Mouse (Mus musculus): ENCODE data around the gene Krt72.
A peak's percentile ranks its signal among the peaks of the same experiment; 100 is the strongest.

The Krt72 gene

DNA sequence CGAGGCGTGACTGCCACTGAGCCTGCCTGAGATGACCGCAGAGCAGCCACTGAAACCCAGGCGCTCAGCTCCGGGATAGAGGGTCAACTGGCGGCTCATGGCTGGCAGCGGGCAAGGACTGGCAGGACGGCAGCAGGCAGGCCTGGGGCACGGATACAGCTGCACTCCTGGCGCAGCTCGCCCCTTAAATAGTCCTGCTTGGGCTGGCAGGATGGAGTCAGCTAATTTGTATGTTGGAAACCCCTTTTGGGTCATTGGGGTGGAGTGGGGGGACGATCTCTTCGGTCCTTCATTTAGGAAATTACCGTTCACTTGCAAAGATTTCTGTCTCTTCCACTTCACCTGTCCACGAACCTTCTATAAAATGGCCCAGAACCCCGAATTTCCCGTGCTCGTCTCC, at the start of gene Krt72:
TSS of gene Krt72 (minus strand) at position 101 of the 400 bp plus-strand sequence.
- DNase-seq (ENCODE audit: low read depth, low spot score): no peak

DNA sequence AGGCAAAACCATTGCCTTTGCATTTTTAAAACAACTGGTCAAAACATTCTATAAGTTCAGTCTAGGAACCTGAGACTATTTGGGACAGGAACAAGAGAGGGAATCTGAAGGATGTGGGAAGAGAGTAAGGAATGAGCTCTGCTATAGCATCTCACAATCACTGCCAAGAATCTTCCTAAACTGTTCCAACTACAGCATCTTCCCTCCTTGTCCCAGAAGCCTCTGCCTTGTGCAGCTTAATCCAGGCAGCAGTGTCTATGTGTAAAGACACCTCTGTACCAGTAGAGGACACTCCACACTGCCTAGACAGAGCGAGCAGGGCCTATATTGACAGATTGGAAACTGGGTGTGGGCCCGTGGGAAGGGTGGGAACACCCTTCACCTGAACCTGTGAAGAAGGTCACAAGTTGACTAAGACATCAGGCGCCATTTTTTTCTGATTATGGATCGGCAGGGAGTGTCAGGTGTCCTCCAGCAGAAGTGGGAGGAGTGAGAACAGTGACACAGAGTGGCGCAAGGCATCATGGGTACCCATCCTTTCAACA, 48.6 kb upstream of the Krt72 start:
- peak; percentile 72 for DNase-seq (ENCODE audit: low read depth, low spot score)

DNA sequence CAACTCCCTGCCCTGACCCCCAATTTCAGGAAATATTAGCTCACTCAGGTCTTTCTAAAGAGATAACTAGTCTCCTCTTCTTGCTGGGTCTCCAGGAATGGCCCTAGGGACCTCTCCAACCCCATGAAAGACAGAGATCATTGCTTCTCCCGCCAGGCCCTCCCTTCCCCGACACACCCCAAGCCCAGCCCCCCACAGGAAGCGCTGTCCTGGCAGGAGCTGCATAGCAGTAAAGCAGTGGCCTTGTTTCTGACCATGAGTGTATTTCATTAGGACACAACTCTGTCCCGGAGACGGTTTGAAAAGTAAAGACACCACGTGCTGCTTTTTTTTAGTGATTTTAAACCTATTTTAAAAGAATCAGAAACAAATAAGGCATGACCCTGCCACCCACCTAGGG, 46.9 kb upstream of the Krt72 start:
- no peak for DNase-seq (ENCODE audit: low read depth, low spot score)

DNA sequence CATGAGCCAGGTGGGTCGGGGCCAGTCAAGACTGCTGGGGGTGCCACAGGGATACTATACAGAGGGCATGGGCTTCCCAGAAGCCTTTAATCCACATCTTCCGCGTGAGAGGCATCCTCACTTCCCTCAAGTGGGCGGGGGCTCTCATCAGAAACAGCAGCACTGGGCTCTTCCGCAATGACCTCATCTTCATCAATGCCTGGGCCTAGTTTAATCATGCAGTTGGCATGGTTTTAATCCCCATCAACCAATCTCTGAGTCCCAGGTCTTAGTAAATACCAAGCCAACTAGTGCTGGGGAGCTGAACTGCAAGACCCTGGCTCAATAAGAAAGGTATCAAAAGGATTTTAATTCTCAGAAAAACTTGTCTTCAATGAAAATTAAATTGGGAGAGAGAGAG, 43.2 kb upstream of the Krt72 start:
- DNase-seq (ENCODE audit: low read depth, low spot score): no peak

DNA sequence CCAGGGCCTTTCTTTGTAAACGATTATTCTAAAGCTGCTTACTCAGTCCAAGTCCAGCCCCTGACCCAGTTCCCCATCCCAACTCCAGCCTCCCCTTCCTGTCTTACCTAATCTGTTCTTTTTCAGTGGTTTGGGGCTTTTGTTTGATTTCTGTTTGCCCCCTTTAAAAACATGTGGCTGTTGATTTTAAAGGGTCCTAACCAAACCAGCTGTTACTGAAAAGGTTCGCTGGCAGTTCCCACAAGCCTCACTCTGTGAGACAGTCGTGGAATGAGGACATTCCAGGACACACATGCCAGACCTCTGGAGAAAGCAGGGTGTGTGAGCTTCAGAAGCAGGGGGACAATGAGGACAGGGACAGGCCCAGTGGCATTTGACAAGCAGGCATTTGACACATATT, 35.5 kb upstream of the Krt72 start:
- no peak for DNase-seq (ENCODE audit: low read depth, low spot score)

DNA sequence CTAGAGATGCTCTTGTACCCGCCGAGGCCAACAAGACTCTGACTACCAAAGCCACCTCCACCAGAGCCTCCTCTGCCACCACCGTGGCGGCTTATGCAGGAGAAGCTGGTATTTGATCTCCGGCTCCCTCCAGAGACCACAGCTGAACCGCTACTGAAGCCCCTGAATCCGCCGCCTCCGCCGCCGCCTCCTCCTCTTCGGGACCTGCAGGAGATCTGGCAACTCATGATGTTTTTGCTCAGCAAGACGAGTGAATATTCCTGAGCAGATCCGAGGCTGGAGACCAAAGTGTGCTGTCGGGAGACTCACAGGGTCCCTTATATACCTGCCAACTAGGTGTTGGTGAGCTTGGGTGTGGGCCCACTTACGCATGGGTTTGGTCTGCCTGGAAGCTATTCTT, 31.6 kb upstream of the Krt72 start, which contains the start of gene Krt2:
TSS of gene Krt2 (minus strand) at position 295 of the 400 bp plus-strand sequence.
- DNase-seq (ENCODE audit: low read depth, low spot score): peak; percentile 14

DNA sequence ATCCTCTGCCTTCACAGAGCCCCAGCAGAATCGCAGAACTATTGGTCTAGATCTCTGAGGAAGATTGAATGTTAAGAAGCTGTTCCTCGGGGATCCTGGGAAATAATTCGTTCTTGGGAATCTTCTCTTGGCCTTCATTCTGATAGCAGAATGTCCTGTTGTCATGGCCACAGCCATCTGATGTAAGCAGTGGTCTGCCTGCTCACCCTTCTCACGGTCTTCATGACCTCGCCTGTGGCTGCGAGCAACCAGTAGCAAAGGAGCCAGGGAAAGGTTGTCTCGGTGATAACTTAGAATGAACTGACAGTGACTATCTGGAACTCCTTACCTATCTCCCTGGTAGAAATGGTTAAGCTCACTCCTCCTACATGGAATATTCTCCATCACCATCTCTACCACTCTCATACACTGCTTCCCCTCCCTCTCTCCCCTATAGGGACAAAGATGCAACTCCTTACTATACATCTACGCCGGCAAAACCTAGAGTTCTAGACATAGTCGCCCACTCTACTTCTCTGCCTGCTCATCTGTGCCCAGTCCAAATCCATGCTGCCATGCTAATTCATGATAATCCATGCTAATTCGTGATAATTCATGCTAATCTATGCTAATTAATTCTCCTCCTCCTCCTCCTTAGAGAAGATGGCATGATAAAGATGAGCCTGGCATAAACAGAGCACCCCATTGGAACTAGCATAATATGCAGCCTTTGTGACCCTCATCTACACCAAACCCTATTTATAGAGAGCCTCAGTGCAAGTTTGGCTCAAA, 17.0 kb upstream of the Krt72 start:
- DNase-seq (ENCODE audit: low read depth, low spot score): no peak

DNA sequence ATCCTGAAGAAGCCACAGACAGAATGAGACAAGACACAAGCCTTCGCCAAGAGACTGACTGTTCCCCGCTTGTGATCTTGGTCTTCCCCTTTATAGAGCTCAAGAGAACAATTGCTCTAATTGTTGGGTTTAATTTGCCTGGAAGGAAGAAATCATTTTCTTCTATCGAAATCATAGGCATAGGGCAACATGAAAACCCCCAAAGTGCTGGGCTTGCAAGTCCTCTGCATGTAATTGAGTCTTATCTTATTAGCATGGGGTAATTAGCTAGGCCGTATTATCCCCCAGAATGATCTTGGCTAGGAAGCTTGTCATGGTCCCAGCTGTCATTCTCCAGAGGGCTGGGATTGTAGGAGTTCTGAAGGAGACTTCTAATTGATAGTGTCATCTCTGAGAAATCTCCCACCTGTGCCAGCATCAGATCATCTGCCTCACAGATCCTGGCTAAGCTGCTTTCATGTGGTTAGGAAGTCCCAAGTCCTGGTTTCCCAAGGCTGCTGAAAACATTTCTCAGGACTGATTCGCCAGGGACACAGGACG, 16.1 kb upstream of the Krt72 start, which contains the start of gene Krt73:
TSS of gene Krt73 (minus strand) at position 51 of the 540 bp plus-strand sequence.
- no peak for DNase-seq (ENCODE audit: low read depth, low spot score)

DNA sequence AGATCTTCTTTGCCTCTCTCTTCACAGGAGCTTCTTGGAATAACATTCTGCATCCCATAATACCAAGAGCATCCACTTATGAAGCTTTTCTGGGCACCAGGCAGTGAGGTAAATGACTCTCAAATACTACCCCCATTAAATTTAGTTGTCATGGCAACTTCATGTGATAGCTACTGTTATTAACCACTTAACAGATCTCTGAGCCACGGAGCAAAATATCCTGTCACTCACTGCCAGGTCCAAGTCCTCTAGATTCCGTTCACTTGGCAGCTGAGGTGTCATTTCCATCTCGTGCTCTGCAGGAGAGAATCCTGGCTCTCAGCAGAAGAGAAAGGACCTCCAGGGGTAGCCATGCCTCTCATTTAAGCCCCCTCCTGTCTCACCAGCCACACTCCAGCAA, 4.6 kb upstream of the Krt72 start:
- DNase-seq (ENCODE audit: low read depth, low spot score): no peak

DNA sequence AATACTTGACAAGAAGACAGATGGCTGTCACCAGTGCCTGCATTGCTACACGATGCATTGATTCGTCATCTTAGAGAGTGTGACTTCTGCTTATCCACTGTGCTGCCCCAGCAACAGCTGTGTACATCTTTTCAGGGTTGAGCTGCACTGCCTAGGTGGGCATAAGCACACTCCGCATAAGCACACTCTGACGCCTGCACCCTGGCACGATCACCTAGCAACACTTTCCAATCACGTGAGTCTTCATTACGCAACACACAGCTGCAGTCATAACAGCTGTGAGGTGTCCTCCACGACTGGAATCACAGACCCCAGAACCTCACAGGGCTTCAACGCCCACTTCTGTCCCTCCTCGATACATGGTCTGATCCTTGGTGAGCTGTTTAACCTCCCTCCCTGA, 12.8 kb downstream of the Krt72 start:
- no peak for DNase-seq (ENCODE audit: low read depth, low spot score)

DNA sequence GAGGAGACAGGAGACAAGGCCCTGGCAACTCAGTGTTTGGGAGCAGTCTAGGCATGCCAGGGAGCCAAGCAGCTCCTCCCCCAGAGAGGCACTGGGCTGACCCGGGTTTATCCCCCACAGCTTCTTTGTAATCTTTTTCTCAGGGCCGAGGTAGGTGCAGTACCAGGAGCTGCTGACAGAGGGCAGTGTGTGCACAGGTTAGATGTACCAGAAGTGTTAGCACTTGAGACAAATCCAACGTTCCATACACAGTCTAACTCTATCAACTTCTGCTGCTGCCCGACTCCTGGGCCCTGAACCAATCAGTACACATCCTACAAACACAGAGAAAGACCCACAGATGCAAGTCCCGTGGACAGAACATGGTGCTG, 13.6 kb downstream of the Krt72 start:
- peak; percentile 89 for DNase-seq (ENCODE audit: low read depth, low spot score)

DNA sequence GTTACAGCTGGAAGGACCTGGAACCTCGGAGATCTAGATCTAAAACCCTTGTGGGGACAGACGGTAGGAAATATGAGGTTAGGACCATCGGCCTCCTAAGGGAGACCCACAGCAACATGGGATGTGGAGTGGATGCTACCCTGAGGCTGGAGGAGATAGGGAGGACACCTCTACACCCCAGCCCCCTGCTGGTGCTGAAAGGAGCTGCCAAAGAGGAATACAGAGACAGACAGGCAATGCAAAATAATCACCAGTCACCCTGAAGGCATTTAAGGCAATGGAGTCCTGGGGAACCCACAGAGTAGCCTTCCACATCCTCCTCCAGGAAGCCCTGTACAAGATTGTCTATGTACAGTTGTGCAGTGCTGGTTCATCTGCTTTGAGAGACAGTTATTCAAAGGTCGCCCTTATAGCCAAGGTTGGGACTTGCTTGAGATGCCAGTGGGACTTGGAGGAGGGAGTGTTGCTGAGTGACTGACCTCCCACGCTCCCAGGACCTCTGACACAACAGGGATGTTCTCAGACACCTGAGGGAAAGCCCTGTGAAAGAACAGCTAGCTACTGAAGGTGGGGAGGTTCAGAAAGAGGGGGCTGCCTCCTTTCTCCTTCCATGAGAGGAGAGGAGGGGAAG, 14.1 kb downstream of the Krt72 start:
- DNase-seq (ENCODE audit: low read depth, low spot score): peak; percentile 43

DNA sequence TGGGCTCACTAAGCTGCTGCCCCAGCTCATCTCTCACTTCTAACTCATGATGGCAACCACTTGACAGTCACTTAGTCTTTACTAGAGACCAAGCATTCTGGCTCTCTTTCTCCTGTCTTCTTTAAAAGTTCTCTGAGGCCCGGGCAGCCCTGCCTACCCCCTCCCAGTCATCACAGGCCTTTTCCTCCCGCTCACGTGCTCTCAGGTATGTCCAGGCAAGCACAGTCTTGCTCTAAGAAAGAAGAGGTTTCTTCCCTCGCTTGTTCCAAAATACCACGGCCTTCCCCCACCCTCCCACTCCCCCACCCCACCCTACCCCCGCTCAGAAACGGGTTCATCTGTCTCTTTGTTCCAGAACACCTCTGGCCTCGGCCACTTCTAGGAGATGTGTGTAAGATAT, 16.0 kb downstream of the Krt72 start:
- DNase-seq (ENCODE audit: low read depth, low spot score): no peak

DNA sequence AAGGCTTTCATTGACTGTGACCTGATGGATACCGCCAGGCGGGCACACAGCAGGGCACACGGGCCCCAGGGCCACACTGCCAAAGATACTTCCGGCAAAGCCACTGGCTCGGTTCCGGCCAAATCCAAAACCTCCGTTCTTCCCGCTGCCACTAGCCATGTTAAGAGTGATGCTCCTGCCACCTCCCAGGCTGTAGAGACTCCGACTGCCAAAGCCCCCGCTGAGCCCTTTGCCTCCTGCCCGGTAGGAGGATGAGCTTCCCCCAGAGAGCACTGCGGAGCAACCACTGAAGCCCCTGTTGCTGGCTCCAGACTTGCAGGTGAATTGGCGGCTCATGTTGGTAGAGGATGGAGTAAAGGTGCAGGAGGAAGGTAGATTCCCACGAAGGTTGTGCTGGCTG, 43.5 kb downstream of the Krt72 start, which contains the start of gene Krt71:
TSS of gene Krt71 (minus strand) at position 399 of the 400 bp plus-strand sequence.
- peak; percentile 5 for DNase-seq (ENCODE audit: low read depth, low spot score)

DNA sequence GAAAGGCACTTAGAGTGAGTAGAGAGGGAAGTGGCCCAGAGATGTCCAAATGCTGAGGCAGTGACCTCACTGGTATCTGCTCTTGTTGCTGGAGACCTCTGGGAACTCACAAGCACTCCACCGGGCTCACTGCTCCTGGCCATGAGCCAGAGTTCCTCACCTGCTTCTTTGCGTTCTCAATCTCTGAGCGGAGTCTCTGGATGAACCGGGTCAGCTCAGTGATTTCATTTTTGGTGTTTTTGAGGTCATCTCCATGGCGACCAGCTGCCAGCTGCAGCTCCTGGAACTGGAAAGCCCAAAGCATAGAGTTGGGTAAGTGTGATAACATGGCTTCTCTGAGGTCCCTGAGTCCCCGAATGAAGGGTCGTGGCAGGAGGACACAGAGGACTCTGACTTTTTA, 48.5 kb downstream of the Krt72 start:
- no peak for DNase-seq (ENCODE audit: low read depth, low spot score)

DNA sequence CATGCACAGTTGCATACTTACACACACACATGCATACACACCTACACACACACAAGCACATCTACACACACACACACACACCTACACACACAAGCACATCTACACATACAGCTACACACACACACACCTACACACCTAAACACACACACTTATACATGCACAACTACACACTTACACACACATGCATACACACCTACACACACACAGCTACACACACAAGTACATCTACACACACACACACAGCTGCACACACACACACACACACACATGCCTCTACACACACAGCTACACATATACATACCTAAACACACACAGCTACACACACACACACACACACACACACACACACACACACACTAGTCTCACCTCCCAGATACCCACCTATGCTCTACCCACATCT, 55.6 kb downstream of the Krt72 start:
- no peak for DNase-seq (ENCODE audit: low read depth, low spot score)

All from ES-CJ7 (cell line).